Mouse (Mus musculus) adipocyte (in vitro differentiated cells): ENCODE results near the gene Gm17571.
A peak's percentile ranks its signal among the peaks of the same experiment; 100 is the strongest.

Source experiments
- DNase-seq: peaks from one replicate; pipeline ENCODE4 v3.0.0-alpha.2; 2016; ENCODE audit warnings: low spot score

Gm17571 gene

DNA sequence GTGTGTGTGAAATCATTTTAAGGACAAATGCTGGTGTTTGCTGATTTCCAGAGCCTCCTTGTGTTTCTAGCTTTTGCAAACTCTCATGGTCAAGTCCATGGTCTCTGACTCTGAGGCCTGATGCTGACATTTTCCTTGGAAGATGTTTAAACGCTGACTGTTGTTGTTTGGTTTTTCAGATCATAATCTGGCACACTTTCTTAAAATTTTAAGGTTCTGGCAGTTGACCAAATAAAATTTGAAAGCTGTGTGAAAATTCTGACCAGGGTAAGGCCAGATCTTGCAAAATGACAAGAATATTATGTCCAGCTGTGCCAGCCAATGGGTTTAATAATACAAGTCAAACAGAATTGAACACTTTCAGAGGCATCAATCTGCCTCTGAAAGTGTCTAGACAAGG is 8.7 kb upstream of the Gm17571 start:
- peak; percentile 56 for DNase-seq

- DNase-seq: peak; percentile 11
Measured at GRCm38 (mm10) chr9:13454651-13455123, 8.1 kb upstream of the Gm17571 start.

- no peak for DNase-seq
Measured at GRCm38 (mm10) chr9:13448716-13449115, 2.2 kb upstream of the Gm17571 start.

GRCm38 (mm10) chr9:13446236-13446635 is 317 bp downstream of the Gm17571 start:
- no peak for DNase-seq

DNA sequence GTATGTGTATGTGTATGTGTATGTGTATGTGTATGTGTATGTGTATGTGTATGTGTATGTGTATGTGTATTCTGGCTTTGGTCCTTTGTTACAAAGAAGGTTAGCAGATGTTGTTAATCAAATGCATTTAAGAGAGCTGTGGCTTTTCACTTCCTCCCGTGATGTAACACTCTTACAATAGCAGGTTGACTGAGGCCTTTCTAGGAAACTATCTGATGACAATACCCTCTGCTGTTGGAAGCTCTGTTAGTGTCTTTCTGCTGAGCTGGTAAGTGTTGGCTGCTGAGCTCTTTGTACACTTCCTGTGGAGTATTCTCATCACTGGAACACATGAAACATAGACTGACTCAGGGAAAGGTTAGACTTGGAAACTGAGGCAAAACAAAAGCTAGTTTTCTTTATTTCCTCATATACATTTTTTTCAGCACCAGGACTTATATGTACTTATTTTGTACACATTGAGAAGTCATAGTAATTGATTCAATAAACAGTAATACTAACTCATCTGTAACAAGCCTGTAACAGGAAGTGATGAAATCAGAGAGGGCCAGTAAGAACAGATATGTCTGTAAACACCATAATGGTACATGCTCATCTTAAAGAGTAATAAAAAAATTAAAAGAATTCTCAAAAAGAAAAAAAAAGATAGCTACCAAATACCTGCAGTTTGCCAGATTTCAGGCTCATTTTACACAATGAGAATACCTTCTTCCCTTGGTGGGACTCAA is 2.9 kb downstream of the Gm17571 start:
- peak; percentile 19 for DNase-seq

DNA sequence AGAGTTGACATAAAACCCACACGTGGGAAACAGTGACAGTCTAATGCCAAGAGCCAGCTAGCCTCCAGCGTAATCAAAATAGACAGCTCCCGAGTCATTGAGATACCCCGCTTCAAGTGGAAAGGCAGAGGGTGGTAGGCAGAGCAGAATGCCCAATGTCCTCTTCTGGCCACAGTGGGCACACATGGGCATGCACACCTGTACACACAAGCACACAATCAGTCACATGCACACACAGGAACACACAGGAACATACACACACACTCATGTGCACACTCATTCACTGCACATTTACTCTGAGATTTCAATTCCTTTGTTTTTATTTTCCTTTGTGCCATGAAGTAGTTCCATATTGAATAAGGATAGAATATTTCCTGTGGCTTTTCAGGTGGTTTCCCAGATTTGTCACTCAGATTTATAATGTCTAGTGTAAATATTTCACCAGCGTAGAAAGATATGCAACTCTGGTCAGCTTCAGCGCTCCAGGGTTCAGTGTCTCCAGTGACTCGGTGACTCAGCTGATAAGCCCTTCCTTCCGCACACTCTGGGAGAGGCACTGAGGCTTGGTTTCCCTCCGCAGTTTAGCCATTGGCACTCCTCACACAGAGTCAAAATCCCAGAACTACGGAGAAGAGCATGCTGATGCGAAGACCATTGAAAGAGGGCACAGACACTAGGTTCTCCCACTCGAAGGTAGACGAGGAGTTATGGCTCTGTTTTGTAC is 4.4 kb downstream of the Gm17571 start:
- DNase-seq: peak; percentile 45

DNA sequence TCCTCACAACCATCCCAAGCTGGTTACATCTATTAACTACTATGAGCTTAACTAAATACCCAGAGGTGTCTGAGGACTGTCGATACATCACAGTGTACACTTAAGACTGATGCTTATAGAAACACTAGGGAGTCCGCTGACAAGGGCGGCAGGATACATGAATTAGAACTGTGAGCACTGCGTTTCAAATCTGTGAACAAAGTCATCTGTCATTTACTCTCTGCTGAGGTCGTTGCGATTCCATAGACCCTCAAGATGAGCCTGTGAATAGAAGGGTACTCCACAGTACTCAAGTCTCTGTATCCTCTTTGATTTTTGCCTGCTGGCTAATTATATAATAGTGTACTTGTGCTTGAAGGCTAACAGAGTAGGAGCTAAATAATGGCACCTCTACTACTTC is 5.6 kb downstream of the Gm17571 start:
- DNase-seq: no peak

DNA sequence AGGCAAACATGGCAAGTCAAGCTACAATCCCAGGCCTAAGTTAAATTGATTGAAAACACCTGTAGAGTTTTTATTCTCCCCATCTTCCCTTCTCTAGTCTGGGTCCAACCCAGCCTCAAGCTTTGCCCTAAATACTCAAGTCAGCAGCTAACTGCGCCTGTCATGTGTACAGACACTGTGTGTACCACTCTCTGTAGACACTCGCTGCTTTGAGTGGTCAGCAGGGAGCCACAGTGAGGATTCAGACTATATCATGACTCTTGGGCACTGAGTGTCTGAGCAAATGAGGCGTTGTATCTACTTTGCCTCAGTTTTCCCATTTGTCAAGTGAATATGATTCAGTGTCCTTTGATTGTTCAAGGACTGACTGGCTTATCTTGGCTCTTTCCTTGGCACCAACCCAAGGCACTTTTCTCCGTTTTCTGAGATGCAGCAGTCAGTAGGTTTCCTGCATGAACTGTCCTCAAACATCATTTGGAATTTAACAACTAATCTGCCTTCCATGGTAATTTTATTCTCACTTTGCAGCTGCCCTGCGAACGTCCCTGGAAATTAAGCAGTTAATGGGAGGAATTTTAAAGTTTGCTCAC is 13.0 kb downstream of the Gm17571 start:
- no peak for DNase-seq

DNA sequence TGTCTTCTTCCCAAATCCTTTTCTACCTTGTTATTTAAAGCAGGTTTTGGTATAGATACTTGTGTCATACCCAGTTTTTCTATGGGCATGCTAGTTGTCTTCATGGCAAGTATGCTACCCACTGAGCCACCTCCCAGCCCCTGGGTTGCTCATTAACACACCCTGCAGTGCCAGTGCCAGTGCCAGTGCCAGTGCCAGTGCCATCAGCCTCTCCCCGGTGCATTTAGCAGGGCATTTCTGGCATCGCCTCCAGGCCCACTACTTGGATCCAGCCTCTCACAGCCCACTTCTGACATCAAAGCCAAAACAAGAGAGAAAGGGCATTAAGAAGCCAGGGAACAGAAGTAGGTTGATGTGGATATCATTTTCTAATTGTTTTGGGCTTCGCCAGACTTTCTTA is 14.9 kb downstream of the Gm17571 start:
- DNase-seq: no peak

GRCm38 (mm10) chr9:13430744-13431143 is 15.8 kb downstream of the Gm17571 start:
- DNase-seq: no peak

DNA sequence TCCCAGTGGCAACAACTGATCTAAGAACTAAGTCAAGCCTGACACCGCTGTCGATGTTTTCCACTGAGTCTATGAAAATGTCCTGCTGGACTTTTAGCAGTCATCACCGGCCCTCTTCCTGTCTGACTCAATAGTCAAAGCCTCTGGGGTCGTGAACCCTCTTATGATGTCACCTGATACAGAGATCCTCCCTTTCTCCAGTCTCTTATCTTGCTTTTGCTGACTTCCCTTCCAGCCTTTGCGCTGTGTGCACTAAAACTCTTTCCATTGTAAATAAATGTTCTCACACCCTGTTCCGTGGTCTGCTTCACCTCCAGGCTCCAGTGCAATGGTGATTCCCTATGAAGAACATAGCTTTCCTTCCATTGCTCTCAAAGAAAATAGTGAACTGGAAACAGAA is 16.3 kb downstream of the Gm17571 start:
- DNase-seq: no peak

DNA sequence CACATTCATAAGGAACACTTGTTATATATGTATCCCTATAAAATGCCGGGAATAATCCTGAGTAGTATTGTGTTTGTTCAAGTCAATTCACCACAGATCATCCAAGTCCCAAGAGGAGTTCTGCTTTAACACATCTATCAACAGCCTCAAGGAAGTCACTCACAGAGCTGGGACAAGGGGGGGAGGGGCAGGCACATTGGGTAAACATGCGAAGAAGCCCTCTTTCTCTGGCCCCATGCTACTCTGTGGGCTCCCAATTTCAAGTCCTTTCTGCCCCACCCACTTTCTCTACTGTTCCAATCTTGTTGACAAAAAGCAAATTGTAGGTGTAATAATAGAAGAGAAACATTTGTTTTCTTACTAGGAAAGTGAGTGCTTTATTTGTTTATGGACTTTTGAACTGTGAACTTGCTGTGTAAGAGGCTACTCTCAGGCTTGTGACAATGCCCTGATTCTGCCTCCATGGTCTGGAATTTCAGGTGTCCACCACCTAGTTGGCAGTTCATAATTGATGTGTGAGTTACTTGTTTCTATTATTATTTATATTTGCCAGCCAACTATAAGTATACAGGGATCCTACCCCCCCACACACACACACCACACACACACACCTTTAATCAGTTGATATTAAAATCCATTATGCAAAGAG is 17.0 kb downstream of the Gm17571 start:
- DNase-seq: no peak

DNA sequence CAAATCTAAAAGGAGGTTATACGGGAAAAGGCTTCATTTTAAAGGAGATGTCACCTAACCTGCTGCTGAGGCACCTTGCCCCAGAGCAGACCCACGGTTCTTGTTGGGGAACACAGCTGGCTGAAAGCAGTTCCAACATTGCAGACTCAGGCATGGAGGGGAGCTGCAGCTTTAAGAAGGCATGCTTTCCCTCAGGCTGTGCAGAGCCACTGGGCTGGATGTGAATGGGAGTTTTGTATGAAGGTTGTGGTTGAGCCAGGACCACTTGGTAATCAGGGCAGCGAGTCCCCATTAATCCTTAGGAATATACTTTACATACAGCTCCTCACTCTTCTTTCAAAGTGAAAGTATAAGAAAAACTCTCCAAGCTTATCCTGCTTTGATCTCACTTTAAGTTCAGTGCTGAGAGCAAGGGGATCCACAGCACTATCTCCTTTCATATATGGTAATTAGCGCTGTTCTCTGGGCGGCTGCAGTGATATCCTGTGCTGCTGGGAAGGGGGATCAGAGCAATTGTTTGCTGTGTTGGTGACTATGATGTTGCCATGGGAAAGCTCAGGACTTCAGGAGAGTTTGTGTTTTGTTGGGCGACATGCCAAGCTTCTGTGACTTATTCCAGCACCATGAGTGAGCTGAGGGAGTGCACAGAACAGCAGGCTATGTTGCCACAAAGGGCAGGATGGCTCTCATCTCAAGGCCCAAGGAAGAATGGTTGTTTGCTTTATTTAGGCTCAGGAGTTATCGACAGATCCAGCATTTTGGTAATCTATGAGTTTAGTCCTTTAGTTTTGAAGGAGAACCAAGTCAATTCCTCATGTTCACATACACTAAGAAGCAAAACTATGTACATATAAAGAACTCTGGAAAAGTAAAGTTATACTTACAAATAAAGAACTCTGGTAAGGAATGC is 21.3 kb downstream of the Gm17571 start:
- DNase-seq: peak; percentile 87

DNA sequence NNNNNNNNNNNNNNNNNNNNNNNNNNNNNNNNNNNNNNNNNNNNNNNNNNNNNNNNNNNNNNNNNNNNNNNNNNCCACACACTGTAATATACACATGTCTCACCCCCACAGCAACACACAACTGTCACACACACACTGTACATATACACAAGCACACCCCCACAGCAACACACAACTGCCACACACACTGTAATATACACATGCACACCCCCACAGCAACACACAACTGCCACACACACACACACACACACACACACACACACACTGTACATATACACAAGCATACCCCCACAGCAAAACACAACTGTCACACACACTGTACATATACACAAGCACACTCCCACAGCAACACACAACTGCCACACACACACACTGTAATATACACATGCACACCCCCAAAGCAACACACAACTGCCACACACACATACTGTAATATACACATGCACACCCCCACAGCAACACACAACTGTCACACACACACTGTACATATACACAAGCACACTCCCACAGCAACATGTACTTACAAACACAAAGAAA is 32.3 kb downstream of the Gm17571 start:
- DNase-seq: no peak
